Mouse (Mus musculus) adipocyte (in vitro differentiated cells): ENCODE results near the gene Polr2i.
"Not testable (repeated sequence)": the region's sequence is repeated elsewhere in the genome, so short reads cannot be mapped to it uniquely, and the experiment has no call there.

Experiments used
- DNase-seq: peaks from one replicate; pipeline ENCODE4 v3.0.0-alpha.2; 2016; ENCODE audit warnings: low spot score

The Polr2i gene

DNA sequence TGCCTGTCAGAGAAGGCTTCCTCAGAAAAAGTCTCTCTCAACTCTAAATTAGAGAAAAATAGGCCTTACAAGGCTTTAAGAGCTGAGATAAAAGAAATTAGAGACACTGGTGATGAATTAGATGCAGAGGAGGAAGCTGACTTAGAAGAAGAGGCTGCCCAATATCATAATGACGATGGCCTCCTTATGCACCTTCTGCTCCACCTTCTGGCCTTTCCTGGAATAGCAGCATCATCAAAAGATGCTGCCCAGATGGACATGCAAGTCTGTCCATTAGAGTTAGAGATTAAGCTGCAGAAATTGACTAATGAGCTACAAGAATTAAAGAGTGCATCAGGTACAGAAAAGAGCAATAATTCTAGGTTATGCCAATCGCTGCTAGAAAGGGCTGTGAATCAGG is 26.4 kb upstream of the Polr2i start:
- peak; percentile 72 for DNase-seq

DNA sequence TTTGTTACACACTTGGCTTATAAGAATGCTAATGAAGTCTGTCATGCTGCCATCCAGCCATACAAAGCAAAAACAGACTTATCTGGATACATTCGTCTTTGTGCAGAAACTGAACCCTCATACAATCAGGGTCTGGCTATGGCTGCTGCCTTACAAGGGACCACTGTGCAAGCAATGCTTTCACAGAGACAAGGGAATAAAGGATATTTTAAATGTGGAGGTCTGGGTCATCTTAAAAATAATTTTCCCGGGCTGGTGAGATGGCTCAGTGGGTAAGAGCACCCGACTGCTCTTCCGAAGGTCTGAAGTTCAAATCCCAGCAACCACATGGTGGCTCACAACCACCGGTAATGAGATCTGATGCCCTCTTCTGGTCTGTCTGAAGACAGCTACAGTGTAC is 25.4 kb upstream of the Polr2i start:
- not testable (repeated sequence) for DNase-seq

DNA sequence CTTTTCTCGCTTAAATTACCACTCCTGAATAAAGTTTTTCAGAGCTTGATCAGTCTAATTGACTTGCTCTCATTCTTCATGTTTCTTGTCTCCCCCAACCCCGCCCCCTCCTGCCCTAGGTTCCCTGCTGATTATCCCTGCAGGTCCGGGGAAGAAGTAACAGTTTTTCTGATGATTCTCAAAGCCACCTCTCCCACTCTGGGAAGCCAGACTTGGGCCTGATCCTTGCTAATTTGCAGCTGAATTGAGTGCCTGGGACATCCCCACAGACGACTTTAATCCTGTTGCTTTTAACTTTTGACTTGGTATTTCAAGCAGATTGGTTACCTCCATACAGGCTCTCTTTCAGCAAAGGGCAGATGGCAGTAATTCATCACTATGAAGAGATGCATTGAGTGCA is 20.7 kb upstream of the Polr2i start:
- no peak for DNase-seq

DNA sequence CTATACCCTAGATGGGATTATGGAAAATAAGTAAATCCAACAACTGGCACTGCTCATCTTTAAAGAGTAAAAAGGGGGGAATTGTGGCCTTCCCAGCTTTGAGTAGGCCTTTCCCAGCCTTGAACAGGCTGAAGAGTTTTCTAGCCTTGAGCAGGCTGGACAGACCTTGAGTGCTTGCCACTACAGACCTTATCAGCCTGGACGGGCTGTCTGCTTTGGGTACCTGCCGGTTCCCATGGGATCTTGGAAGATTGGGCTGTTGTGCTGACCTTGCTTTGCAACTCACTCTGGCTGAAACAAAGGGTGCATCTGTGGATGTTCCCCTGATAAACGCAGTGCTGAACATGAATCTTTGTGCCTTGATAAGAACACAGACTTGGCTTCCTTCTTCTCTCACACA is 17.9 kb upstream of the Polr2i start:
- no peak for DNase-seq

DNA sequence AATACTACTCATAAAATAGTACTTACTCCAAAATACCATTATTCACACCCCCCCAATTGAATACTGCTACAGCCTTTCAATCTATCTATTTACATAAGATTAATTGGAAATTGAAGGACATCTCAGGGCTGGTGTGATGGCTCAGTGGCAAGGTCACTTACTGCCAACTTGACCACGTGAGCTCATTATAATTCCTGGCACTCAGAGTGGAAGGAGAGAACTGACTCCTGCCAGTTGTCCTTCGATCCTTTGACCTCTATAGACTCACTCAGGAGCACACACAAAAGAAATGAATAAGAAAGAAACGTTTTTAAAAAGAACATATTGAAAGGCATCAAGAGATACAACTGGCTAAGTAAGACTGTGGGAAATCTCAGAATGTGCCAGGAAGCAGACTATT is 15.9 kb upstream of the Polr2i start:
- no peak for DNase-seq

DNA sequence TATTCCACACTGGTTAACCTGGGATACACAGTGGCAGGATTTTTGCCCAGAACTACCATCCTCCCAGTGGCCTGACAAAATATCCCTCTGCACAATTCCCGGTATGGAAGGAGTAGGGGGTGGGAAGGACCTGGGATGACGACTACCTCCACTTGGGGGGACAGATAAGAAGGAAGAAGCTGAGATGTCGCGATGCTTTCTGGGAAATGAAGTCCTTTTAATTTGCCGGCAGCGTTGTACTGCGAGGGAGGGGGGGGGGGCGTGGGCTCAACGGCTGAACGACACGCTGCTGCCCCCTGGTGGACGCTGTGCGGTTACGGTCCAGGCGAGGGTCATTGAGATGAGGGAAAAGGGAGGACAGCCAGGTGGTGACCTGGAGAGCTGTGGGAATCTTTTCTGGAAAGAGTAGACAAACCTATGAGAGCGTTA is 15.0 kb upstream of the Polr2i start:
- DNase-seq: peak; percentile 81

DNA sequence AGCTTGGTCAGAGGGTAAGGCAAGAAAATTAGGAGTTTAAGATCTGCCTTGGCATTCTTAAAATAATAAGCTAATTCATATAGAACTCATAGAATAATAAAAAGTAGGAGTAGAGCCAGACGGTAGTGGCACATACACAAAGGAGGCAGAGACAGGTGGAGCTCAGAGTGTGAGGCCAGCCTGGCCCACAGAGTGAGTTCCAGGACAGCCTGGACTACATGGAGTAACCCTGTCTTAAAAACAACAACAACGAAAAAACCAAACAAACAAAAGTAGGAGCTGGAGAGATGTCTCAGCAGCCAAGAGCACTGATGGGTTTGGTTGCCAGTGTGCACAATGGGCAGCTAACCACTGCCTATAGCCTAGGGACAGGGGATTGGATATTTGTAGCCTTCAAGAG is 14.5 kb upstream of the Polr2i start:
- DNase-seq: no peak

DNA sequence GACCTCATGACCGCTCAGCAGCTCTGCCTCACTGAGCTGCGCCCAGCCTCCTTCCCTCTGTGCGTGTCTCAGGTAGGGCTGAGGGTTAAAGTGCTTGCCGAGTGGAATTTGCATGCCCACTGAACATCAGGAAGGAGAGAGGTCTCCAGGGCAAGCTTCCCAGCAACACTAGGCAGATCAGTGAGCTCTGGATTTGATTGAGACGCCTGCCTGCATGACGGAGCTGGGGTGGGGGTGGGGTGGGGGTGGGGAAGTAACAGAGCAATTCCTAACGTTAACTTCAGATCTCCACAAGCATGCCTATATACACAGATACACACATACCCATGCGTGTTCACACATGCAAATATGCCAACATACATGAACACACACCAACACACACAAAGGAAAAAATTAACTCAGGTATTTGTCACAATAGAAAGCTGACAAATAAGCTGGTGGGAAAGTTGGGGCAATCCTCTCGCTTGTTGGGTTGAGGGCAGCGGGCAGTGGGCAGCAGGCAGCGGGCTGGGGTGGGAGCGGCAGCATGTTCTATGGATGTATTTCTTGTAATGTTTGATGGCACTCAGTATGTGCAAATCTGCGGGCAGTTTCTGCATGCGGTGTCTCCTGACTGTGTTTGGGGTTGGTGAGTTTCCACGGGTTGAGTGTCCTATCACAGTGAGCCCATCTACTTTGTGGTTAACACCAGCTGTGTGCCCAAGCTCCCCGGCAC is 12.3 kb upstream of the Polr2i start:
- DNase-seq: no peak

DNA sequence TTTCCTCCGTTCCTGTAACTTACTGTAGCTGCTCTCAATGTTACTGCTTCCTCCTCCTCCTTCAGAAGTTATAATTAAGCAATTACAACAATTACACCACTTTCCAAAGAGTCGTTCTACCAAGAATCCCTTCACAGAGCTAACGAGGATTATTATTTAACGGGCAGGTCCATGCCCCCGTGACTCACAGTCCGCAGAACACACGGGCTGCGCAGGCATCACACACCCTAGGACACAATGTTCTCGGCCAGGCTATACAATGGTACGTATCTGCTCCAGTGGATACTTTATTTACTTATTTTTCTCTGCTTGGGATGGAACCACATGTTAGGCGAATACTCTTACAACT is 11.8 kb upstream of the Polr2i start:
- DNase-seq: no peak

DNA sequence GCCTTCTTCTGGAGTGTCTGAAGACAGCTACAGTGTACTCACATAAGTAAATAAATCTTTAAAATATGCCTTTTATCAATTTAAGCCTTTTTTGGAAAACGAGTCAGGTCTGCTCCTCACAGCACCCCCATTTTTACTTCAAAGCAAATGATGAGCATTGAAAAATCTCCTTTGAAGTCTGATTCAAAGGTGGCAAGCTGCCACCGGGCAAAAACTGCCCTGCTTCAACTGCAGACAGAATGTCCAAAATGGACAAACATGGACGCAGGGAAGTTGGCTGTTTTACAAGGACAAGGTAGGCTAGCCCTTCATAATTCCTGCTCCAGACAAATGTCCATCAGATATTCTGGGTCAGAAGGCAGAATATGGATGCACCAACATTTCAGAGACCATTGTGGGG is 10.3 kb upstream of the Polr2i start:
- DNase-seq: no peak

DNA sequence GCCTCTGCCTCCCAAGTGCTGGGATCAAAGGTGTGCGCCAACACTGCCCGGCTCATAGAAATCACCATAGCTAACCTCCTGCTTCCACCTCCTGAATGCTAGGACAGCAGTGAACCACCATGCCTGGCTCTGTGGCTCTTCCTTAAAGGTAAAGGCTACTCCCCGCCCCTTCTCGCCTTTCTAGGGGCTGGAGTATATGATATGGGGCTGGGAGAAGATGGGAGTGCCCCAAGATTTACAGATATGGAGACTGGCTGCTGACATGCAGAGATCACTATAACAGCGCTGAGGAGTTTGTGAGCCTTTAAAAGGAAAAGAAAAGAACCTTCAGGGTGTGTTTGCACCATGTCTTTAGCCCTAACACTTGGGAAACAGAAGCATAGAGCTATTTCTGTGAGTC is 9.5 kb upstream of the Polr2i start:
- DNase-seq: no peak

DNA sequence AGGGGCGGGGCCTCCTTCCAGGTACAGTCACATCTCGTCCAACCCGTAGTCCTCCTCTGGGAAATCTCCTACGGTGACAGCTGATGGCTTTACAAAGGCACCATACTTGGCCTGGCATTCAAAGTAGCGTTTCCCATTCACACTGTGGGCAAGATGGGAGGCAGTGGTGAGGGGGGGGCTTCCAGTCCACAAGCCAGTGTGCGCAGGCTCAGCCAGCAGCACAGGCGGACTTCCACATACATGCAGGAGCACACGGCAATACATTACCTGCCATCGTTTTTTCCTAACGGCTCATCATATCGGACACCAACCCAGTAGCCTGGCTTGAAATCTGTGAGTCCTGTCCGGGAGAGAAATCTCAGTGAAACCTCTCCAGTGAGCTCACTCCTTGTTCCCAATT is 7.5 kb upstream of the Polr2i start:
- no peak for DNase-seq

DNA sequence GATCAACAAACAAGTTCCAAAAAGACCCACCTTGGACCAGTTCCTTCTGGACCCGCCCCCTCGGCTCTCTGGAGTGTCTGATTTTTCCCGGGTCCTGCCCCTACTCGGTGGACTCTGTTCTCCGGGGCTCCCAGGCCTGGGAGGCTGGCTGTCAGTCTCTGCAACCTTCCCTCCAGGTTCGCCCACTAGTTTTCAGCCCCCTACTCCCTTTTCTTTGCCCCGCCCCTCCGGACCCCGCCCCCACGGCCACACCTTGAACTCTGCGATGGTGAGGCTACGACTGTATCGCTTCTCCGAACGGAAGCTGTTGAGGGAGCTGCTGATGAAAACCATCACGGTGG is 450 bp upstream of the Polr2i start:
- no peak for DNase-seq

DNA sequence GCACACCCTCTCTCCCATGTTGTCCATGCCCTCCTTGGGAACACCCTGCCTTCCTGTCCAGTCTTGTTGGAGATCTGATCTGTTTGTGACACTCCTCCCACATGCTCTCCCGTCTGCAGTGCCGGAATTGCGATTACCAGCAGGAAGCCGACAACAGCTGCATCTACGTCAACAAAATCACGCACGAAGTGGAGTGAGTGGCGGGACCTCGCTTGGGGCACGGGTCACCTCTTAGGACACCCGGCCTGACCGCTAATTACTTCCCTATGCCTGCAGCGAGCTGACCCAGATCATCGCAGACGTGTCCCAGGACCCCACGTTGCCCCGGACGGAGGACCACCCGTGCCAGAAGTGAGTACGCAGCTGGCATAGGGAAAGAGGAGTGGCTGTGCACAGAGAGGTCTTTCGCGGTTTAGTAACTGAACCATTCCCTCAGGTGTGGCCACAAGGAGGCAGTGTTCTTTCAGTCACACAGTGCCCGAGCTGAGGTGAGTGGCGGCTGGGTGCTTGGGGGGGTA is 942 bp downstream of the Polr2i start:
- peak; percentile 71 for DNase-seq

DNA sequence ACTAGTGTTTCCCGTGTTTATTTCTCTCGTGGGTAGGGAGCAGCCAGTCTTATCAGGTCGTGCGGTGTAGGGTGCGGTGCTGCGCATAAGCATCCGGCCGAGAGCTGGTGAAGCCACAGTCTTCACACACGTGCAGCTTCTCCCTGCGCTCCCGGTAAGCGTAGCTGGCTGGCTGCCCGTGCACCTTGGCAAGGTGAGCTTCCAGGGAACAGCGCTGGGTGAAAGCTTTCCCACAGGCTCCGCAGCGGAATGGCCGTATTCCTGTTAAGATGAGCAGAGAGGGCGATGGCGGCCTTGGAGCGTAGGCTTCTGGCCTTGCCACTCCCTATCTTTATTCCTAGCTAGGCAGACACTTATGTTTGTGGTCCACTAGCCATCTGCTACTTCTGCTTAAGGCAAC is 1.6 kb downstream of the Polr2i start:
- no peak for DNase-seq

DNA sequence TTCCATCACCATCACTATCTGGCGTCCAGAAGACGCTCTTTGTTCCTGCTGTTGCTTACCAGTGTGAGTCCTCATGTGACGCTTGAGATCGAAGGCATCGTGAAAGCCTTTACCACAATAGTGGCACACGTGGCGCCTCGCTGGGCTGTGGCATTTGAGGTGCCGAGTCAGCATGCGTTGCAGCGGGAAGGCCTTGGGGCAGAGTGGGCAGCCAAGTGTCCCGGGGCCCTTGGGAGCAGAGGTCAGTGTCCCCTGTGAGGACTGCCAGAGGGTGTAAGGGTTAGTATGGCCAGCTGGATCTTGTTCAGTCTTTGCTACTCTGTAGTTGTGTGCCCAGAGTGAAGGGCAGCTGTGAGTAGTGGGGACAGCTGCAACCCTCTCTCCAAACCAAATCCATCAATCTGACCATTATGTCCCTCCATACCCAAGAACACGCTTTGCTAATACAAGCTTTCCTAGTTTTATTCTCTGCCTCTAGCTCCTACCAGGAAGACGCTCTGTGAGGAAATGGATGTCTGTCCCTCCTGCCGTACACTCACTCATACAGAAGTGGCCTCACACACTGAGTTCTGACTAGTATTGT is 2.6 kb downstream of the Polr2i start:
- DNase-seq: no peak

DNA sequence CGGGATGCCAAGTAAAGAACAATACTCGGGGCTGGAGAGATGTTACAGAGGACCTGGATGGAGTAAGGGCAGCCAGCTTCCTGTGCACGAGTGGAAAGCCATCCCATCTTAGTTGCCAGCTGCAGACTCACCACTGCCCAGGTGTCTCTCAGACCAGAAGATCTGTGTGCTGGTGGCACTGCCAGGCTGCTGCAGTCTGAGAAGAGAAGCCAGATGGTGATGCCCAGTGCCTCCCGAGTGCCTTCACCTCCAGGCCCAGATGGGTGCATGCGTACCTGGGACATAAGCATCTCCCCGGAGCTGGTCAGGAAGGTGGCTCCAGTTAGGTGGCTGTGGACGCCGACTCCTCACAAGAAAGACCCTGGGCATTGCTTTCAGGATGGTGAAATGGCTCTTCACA is 3.3 kb downstream of the Polr2i start:
- DNase-seq: no peak

DNA sequence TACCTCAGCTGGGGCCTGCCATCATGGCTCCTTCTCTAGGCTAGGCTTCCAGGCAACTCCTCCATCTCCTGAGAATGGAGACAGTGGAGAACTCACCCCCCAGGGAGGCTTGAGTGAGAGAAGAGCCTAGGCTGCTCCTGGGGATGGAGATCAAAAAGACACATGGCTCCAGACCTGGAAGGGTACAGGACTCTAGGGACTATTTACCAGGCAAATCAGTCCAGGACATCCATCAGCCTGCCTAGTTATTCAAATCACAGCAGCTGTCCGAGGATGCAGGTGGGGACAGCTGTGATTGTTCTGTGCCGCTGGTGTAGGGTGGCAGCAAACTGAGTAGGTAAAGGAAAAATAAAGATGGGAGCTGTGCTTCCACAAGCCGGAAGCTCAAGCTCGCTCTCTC is 3.9 kb downstream of the Polr2i start, which contains the start of gene Ovol3:
TSS of gene Ovol3 (minus strand) at position 101 of the 400 bp plus-strand sequence.
- DNase-seq: no peak

DNA sequence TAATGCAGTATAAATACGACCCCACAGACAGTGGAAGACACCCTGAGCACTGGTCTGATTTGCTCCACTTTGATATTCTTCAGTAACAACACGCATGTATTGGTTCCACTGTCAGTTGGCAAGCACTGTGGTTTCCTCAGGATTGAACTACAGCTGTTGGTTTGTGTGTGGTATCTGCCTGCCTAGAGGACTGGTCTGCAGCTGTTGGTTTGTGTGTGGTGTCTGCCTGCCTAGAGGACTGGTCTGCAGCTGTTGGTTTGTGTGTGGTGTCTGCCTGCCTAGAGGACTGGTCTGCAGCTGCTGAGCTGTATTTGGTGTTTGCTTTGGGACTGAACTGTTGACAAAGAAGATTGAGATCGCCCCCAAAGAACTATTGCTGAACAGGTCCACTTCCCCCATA is 5.6 kb downstream of the Polr2i start:
- not testable (repeated sequence) for DNase-seq

DNA sequence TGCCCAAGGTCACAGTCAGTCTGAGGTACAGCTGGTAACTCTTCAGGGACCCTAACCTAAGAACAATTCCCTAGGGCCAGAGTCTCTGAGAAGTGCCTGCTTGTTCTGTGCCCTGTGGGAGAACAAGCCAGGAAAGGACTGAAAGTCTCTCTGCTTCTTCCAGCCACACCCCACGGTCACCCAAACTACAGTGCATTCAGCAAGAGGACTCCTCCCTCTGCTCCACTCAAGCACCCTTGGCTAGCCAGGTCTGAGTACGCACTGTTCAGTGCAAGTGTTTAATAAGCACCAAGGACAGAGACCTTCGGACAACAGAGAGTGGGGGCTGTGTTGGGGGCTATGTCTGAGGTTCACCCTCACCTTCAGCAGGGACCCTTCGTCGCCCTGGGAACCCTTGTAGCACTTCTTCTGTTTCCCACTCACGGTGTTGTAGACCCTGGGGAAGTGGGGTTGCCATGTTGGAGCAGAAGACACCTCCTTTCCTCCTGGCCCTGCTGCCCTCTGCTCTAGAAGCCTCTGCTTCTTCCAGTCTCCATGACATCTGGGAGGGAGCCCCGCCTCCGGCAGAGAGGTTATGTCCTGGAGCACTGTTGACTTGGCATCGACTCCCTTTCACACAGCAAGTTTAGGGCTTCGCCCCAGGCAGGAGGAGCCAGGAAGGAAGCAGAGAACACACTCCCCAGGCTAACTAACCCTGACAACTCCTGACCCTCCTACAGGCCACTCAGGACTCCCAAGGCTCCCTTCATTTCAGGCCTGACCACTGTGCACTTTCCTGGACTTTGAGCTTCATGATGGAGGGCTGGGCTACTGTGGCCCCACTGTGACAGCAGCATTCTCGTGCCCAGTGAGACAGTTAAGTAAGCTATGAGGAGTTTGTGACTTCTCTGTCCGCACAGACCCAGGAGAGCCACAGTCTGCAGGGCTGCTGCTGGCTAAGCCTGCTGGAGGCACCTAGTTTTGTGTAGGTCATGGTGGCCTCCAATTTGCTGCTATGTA is 20.5 kb downstream of the Polr2i start:
- DNase-seq: peak; percentile 97

DNA sequence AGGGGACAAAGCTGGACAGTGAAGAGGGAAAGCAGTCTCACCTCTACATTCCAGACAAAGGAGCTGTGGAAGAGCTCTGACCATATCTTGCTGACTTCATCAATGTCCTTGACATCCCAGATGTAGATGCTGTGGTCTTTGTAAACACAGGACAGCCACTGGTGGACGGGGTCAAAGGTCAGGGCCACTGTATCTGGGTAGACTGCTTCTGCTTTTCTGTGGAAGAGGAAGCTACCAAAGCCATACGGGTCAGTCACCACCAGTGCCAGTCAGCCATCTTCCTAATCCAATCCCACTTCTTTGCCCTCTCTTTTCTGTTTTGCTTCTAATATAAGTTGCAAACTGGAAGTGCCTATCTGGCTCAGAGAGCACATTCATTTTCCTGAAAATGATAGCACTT is 33.3 kb downstream of the Polr2i start:
- no peak for DNase-seq

DNA sequence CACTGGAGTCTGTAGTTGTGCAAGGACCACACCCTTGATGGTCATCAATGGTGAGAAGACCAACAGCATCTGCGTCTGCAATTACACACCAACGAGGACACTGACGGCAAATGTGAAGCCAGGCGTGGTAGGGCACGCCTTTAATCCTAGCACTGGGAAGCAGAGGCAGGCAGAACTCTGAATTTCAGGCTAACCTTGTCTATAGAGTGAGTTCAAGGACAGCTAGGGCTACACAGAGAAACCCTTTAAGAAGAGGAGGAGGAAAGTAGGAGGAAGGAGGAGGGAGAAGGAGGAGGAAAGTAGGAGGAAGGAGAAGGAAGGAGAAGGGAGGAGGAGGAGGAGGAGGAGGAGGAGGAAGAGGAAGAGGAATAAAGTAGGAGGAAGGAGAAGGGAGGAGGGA is 33.8 kb downstream of the Polr2i start:
- no peak for DNase-seq

DNA sequence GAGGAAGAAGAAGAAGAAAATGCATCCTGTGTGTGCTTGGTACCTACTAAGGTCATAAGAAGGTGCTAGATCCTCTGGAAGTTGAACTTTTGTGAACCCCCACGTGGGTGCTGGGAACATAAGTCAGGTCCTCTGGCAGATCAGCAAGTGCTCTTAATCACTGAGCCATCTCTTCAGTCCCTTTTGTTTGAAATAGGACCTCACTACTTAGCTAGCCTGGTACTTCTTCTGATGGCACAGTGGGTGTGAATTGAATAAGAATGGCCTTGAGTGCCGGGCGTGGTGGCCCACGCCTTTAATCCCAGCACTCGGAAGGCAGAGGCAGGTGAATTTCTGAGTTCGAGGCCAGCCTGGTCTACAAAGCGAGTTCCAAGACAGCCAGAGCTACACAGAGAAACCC is 34.2 kb downstream of the Polr2i start:
- DNase-seq: no peak
